Mouse (Mus musculus): Measurements from ENCODE around the gene Slc25a39.
"Not testable (repeated sequence)": the region's sequence is repeated elsewhere in the genome, so short reads cannot be mapped to it uniquely, and the experiment has no call there.

Gene Slc25a39

GRCm38 (mm10) chr11:102393719-102394420, 13.9 kb downstream of the Slc25a39 start:
- DNase-seq = no peak

GRCm38 (mm10) chr11:102393238-102393634, 14.5 kb downstream of the Slc25a39 start, which contains the start of gene Rundc3a:
TSS of gene Rundc3a (plus strand) at chr11:102393403.
- peak; percentile 90 for DNase-seq

- DNase-seq = no peak
Observed at GRCm38 (mm10) chr11:102392441-102393237, 15.1 kb downstream of the Slc25a39 start.

- DNase-seq = not testable (repeated sequence)
Observed at GRCm38 (mm10) chr11:102389436-102389835, 18.3 kb downstream of the Slc25a39 start.

- DNase-seq = no peak
Observed at GRCm38 (mm10) chr11:102386121-102386520, 21.6 kb downstream of the Slc25a39 start.

- no peak for DNase-seq
Observed at GRCm38 (mm10) chr11:102385075-102385474, 22.7 kb downstream of the Slc25a39 start.

GRCm38 (mm10) chr11:102384418-102384817, 23.3 kb downstream of the Slc25a39 start:
- DNase-seq = no peak

GRCm38 (mm10) chr11:102383365-102384136, 24.2 kb downstream of the Slc25a39 start:
- DNase-seq = no peak

GRCm38 (mm10) chr11:102382794-102383193, 25.0 kb downstream of the Slc25a39 start:
- no peak for DNase-seq

- no peak for DNase-seq
Observed at GRCm38 (mm10) chr11:102381341-102382100, 26.2 kb downstream of the Slc25a39 start.

GRCm38 (mm10) chr11:102380091-102380490, 27.7 kb downstream of the Slc25a39 start:
- DNase-seq = no peak

GRCm38 (mm10) chr11:102377186-102377585, 30.6 kb downstream of the Slc25a39 start:
- DNase-seq = no peak

GRCm38 (mm10) chr11:102376196-102376835, 31.4 kb downstream of the Slc25a39 start:
- no peak for DNase-seq

GRCm38 (mm10) chr11:102375196-102376173, 32.3 kb downstream of the Slc25a39 start:
- peak; percentile 83 for DNase-seq

GRCm38 (mm10) chr11:102374108-102374725, 33.5 kb downstream of the Slc25a39 start:
- DNase-seq = no peak

- no peak for DNase-seq
Observed at GRCm38 (mm10) chr11:102373646-102374045, 34.1 kb downstream of the Slc25a39 start.

GRCm38 (mm10) chr11:102372936-102373335, 34.8 kb downstream of the Slc25a39 start:
- no peak for DNase-seq

- no peak for DNase-seq
Observed at GRCm38 (mm10) chr11:102371926-102372685, 35.6 kb downstream of the Slc25a39 start.

GRCm38 (mm10) chr11:102370285-102370684, 37.5 kb downstream of the Slc25a39 start:
- no peak for DNase-seq
